Mouse (Mus musculus) heart, postnatal 0 days (tissue): ENCODE data around the gene Atp8b2.

Source experiments
- CTCF ChIP-seq: IDR thresholded peaks from 2 replicates; pipeline ENCODE4 v1.5.1; 2016; ENCODE audit warnings: antibody characterized with exemption, control low read depth, low read depth
- EP300 ChIP-seq: IDR thresholded peaks from 2 replicates; pipeline ENCODE4 v1.6.1; 2016; ENCODE audit warnings: antibody characterized with exemption, low read depth

DNA sequence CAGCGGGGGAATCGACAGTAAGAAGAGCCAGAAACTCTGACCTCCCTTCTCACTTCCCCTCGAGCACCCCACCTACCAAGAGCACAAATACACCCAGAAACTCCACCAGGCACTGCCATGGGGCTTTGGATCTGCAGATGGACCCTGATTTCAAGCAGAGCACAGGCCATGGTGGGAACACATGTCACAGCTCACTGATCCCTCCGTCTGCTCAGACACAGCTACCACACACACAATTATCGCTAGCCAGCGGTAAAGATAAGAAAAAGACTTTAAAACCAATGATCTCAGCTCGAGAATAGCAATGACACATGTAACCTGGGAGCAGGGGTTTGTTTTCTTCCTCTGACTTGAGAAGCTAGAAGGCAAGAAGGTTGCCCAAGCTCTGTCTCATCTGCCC lies 5.2 kb upstream of the Atp8b2 start:
- no peak for TF ChIP-seq CTCF
- no peak for TF ChIP-seq EP300
